Mouse (Mus musculus) E14TG2a.4 (cell line): ENCODE measurements around the gene Sord.

Source experiments
- CTCF ChIP-seq: conservative IDR thresholded peaks from 2 replicates; pipeline ENCODE4 v1.5.1; 2014; ENCODE audit warnings: low read length
- NANOG ChIP-seq: IDR thresholded peaks from 2 replicates; pipeline ENCODE4 v1.6.1; 2014; ENCODE audit warnings: borderline replicate concordance, low read length, mixed read lengths

- TF ChIP-seq CTCF (peak; percentile 65), NANOG (no peak)
These were observed 68.2 kb downstream of the Sord start for GRCm38 (mm10) chr2:122302574-122303241.
